Mouse (Mus musculus) WW6 (cell line): ENCODE measurements around the gene Setd3.

ENCODE experiments used
- DNase-seq: peaks from one replicate; pipeline ENCODE4 v3.0.0-alpha.2; 2013; ENCODE audit warnings: low read depth, low spot score

Gene Setd3

DNA sequence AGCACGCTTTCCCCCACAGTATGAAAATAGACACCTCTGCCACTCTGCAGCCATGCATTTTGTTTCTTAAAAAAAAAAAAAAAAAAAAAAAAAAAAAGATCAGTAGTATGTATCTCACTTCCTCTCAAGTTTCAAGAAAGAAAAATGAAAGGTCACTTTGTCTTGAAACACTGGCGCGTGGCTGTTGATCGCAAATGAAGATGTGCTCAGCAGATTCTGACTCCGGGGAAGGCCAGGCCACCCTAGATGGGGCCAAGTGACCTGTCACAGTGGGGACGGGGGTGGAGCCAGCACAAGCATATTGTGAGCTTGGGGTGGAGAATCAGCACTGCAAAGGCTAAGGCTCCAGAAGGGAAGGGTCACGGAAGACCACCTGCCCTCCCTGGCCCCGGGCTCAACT, 24.8 kb upstream of the Setd3 start:
- DNase-seq, result no peak

DNA sequence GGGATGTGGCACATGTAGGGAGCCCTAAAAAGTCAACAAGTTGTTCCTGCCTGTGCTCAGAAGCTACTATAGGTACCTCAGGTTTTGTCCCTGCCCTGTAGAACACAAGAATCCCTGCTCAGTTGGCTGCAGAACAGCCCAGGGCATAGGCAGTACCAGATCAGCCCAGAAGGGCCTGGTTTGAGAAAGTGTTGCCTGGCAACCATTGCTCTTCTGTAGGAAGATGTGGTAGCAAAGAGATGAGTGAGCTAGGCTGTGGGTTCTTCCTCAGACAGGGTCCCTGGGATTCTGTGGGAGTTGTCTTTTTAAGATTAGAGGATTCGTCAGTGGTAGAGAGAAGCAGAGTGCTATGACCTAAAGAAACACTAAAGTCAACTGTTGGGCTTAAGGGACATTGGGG, 21.0 kb upstream of the Setd3 start:
- no peak for DNase-seq

DNA sequence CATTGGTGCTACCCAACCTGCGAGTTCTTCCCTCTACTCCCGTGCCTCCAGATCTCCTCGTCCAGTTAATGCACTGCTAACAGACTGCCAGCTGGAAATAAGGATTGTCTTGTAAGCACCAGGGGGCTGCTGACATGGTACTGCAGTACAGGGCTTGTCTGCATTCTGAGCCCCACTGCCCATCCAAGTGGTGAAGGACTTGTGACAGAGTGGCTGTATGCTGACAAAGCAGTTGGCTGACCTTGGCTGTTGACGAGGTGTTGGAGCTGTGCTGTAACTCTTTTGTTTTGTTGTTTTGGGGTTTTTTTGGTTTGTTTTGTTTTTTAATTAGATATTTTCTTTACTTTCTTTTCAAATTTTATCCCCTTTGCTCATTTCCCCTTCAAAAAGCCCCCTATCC, 19.3 kb upstream of the Setd3 start:
- DNase-seq, result no peak

DNA sequence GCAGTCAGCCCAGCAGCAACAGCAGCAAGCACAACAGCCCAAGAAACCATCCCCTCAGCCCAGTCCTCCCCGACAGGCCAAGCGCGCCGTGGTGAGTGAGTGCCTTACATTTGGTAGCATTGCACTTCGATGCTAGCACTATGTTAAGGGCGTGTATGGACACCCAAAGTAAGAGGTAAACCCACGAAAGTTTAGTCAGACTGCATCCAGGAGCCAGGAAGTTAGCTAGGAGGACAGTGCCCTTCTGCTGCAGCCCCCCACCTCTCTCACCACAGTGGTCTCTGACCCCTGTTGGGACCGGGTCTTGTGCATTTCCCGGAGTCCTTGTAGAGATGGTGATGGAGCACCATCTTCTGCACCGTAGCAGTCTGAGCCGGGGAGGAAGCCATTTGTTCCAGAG, 16.6 kb upstream of the Setd3 start:
- no peak for DNase-seq

DNA sequence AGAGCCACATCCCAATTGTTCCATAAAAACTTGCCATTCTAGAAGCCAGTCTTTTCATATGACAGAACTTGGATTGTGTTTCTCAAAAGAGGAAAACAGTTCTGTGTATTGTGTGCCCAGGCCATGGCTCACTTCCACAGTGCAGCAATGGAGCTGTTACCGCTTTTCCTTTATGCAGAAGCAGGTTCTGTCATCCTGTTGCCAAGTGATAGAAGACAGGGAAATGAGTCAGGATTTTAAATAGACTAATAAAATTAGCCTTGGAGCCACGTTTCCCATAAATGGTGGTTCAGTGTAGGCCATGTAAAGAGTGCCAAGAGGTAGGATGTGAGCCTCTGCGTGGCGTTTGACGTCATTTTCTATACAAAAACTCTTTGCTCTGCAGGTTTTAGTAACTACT, 14.8 kb upstream of the Setd3 start:
- DNase-seq, result no peak

DNA sequence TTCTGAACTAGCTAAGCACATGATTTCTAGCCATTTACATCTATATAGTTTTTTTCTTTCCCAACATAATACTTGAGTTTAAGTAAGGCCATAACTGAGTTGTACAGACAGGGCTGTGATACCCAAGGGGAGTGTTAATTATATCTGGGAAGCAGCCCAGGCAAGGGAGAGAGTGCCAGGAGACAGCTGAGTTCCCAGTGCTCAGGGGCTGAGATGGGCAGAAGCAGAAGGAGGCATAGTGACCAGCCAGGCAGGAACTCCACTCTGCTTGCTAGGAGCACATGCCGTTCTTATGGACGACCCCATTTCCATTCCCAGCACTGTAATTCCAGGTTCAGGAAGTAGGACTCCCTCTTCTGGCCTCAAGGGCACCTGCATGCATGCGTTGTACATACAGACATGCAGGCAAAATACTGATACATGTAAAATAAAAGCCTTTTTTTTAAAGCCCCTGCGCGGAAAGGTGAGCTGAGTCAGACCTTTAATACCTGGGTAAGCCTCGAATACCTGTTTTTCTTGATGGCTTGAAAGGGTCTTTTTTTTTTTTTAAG, 8.5 kb upstream of the Setd3 start:
- no peak for DNase-seq

DNA sequence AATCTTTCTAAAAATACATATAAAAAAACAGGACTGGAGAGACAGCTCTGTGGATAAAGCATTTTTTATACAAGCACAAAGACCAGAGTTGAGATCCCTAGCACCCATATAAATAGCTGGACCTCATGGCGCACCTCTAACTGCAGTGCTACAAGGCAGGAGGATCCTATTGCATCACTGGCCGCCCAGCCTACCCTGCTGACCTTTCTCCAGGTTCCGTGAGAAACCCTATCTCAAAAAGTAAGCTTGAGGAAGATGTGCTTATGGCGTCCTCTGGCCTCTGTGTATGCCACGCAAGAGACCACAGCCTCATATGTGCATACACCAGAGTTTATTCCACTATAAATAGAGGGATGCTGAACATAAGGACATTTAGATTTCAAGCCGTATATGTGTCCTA, 2.6 kb upstream of the Setd3 start:
- no peak for DNase-seq

DNA sequence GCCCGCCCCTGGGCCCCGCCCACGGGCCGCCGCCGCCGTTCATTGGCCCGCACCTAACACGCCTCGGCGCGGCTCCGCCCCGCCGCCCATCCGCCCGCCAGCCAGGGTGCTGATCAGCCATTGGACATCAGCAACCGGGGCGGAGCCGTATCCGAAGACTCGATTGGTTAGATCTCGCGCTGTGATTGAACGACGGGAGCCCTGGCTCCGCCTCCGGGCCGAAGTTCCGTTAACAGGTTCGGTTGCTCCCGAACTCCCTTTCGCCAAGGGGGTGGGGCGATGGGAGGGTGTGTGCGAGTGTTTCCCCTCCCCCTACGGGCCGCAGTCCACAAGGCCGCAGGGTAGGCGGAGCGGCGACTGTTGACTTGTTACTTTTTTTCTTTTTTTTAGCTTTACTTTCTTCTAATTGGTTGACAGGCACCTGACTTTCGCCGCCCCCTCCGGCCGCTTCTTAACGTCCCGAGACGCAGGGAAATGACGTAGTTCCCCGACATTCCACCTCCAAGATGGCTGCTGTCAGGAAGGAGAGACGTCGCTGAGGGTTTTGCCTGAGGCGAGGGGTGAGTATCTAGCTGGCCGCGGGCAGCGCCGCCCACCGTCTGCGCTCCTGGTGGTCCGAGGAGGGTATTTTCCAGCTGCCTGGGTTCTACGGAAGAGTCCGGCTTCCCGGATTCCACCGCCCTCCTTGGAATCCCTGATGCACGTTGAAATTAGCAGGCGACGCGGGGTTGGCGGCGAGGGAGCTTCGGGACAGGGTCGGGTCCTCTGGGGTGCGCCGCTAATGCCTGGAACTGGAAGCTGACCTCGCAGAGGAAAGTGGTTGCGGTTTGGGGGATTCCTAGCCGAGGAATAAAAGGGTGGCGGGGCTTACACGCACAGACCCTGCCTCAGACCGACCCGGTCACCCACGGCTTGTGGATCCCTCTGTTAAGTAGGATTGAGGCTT, 480 bp upstream of the Setd3 start, which contains the start of gene Ccnk:
TSS of gene Ccnk (plus strand) at position 259 of the 946 bp plus-strand sequence.
- peak; percentile 98 for DNase-seq

DNA sequence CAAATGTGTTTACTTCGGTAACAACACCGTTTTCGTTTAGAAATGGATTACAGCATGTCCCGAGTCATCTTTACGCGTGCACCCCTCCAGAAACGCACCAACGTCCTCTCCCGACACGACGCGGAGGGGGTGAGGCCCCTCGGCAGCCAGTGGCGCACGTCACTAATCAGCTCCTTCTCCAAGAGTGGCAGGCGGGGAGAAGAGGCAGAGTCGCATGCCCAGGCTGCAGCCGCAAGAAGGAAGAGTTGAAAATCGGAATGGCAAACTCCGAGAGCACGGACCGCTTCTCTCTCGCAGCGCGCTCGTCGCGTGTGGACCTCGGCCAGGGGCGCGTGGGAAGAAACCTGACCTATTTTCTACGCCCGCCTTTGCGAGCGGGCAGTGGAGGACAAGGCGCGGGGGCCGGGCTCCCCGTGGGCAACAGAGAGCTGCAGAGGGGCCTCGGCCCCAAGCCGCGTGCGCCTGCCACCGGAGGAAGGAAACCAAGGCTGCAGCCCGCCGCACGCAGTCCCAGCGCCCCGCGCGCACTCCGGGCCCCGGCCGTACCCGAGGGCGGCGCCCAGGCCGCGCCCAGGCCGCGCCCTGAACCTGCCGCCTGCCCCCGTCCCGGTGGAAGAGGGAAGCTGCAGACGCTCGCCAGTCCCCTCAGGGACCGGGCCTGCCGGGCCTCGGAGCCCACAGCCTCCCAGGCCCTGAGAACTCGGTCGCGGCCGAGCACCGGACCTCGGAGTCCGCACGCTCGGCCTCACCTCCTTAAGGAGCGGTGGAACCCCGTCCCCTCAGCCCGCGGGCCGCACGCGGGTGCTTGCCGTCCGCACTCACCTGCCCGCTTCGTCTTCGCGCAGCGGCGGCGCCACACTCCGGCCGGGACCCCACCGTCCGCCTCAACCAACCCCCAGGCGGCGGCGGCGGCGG, 526 bp downstream of the Setd3 start:
- no peak for DNase-seq

DNA sequence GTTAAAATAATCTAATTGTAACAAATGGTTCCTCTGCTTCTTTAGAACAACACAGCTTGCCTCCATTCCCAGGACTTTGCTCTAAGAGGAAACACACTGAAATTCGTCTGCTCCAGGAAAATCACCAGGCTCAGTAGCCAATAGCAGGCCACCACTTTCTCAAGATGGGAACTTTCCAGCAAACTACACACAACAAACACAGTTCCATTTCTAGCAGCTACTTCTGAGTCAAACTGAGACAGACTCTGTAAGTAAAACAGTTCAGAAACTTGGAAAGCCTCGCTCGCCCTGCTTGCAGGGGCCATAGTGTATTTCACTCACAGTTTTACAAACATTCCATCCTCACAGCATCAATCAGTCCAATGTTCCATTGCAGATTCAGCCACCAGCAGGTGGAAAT, 2.7 kb downstream of the Setd3 start:
- no peak for DNase-seq

DNA sequence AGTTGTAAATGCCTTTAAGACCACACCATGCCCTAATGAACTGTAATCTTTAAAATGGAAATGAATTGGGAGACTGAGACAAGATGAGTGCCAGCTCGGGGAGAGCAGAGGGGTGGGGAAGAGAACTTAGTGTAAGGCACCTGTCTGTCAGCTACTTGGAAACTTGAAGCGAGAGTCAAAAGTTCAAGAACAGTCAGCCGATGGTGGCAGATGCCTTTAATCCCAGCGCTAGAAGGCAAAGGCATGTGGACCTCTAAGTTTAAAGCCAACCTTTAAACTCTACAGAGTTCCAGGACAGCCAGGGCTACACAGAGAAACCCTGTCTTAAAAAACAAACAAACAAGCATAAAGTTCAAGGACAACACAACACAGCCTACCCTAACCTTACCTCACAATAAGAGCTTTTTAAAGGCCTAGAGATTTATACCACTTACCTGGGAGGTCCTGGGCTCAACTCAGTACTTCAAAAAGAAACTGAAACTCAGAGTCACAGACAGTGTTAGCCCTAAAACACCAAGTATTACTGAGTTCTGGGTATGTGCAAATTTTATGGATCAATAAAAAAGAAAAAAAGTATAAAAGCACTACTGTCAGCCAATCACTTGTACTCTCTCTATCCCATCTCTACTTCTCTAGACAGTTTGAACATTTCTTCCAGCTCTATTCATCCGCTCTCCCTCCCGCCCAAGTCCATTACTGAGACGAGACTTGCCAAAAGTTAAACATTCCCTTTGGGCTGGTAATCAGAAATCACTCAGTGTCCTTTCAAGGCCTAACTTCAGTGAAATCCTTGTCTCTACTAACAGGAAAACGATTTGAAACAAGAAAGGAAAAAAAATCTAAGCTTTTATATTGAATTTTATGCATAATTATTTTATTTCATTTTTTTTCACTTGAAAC, 4.3 kb downstream of the Setd3 start:
- no peak for DNase-seq

DNA sequence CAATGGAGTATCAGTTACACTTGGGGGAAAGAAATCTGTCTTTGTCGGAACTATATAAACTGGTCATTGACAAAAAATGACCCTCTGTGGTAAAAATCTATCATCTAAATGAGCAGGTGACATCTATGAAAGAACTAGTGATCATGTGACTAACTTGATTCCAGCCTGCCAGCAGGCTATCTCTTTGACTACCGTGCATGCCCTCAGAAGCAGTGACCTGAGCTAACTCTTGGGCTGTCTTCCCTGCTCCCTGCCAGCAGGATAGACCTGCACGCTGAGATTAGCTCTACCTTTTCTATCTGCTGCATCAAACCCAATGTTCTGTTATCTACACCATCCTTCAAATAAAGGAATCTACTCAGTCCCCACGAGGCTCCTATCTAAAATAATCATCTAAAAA, 6.5 kb downstream of the Setd3 start:
- DNase-seq, result no peak

DNA sequence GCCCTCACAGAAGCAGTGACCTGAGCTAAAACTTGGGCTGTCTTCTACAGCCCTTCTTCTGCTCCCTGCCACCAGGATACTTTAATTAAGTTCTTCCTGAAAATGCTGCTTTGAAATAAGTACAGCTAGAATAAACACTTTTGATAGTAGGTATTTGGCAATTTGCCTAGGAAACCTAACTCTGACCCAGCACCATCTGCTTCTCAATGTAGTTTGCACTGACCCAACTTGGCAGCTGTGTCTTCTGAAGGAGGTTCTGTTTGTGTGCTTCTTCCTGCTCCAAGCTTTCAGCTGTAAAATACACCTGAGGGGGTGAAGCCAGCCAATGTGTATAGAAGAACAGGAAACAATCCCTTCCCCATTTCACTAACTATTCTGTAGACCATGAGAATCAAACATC, 7.8 kb downstream of the Setd3 start:
- DNase-seq, result no peak

DNA sequence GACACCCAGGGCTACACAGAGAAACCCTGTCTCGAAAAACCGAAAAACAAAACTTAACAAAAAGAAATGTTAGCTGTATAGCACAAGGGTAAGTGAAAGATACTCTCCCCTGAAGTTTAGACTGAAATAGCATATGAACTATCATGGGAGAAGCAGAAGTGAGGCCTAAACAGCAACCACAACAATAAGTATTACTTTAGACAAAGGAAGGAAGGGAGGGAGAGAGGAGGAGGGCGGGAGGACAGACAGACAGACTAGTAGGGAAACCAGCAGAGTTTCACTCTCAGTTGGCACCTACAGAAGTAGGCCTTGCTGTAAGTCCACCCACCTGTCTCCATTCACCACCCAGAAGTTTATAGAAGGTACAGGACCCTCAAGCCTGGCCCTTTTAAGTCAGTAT, 8.6 kb downstream of the Setd3 start:
- DNase-seq, result no peak

DNA sequence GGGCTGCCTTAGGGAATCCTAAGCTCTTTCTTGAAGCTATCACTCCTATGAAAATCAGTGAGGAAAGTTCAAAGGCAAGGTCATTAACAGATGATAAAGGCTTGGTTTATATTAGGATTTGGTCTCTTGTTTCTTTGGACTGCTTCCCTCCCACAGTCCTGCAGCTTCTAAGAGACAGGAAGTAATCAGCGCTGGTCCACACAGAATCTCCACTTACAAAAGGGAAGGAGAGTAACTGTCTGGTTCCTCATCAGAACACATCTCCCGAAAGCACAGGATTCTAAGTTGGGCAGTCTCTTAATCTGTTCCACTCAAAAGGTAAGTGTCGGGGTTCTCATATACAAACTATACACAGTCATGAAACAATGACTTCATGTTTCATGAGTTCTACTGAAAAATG, 10.2 kb downstream of the Setd3 start:
- DNase-seq, result no peak

DNA sequence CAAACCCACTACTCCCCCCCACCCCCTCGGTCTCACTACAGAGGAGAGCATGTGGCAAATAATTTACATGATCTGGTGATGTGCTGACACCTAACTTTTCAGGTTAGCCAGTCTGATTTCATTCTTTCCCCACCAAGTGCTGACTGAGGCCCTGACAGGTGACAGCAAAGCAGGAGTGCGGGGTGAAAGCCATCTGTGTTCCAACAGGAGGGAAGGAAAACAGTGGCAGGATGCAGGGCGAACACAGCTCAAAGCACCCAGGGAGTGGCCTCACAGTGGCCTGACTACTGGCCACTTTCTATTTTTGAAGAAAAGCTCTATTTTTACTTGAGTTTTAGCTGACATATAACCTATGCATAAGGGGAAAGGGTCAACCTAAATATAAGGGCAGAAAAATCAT, 15.4 kb downstream of the Setd3 start:
- DNase-seq, result no peak

DNA sequence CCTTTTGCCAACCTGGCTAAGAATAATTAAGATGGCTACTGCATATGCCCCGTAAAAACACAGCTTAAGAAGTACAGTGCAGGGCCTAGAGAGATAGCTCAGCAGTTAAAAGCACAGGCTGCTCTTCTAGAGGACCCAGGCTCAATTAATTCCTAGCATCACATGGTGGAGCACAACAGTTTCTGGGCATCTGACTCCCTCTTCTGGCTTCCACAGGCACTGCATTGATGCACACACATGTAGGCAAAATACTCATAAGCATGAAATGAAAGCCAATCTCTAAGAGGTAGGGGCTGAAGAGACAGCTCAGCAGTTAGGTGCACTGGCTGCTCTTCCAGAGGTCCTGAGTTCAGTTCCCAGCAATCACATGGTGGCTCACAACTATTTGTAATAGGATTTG, 17.1 kb downstream of the Setd3 start:
- no peak for DNase-seq

DNA sequence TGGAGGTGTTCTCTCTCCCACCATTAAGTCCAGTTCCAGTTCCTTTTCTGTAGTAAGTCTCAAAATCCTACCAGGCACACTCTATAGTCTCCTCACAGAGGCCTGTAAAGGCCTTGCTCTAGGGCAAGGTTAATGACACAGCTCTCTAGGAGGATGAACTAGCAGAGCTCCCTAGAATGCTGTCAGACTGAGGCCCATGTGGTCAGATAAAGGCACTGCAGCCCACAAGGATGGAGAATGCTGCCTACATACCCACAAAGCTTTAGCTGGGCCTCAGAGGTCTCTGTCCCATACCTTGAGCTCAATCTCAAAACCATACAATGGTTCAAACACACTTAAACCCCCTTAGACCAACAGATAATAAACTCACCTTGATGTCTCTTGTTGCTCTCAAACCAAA, 19.3 kb downstream of the Setd3 start:
- DNase-seq, result no peak

DNA sequence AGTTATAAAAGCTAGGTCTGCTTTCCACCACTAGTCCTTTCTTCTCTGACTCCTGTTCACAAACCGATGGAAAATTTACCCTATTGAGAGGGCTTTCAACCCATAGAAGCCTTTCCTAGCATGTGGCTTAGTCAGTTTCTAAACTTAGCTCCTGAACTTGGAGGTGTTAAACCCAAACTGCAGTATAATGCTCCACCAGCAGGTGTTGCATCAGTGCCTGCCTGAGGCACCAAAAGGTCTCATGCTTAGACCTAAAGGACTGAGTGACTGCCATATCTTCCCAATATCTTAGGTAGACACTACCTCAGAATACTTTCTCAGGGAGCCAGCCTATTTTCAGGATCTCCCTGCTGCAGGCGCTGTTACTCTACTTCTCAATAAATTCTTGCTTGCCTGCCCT, 26.4 kb downstream of the Setd3 start:
- no peak for DNase-seq

DNA sequence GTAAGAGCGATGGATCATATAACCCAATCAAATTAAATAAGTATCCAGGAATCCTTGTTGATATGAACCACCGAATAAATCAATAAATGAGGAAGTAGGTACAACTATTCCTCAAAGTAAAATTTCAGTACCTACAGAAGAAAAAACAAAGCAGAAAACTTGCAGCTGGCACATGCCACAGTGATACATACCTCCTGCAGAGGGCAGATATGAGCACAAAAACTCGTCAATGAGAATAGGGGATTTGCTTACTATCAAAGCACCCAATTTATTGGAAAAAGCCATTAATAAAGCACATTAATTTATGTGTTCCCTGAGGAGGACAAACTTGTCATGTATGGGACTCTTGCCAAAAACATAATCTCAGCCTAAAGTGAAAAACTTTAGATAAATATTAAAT, 29.4 kb downstream of the Setd3 start:
- no peak for DNase-seq

DNA sequence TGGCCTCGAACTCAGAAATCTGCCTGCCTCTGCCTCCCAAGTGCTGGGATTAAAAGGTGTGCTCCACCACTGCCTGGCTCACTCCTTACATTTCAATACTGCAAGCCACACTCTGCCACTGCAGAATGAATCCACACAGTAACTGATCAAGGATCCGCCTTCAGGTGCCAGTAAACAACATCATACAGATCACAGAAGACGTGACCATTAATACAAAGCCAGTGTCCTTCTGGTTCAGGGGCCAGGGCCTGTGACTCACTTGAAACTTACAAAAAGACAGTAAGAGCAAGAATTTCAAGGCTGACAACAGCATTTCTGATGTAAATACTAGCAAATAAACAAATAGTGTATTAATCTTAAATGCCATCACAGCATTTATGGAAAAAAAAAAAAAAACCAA, 33.9 kb downstream of the Setd3 start:
- DNase-seq, result no peak
